Mouse (Mus musculus) brain, embryonic 14.5 days (tissue): ENCODE results near the gene Luzp1.

ENCODE experiments used
- CTCF ChIP-seq: fragments of 200-500 bp; IDR thresholded peaks from 2 replicates; pipeline ENCODE4 v1.5.1; 2012; ENCODE audit warnings: inconsistent platforms, mild to moderate bottlenecking, moderate library complexity, borderline replicate concordance; ENCODE audit not compliant: insufficient read depth, insufficient read length; ENCODE audit errors: extremely low read depth
- POLR2A ChIP-seq: fragments of 200-500 bp; IDR thresholded peaks from 2 replicates; pipeline ENCODE4 v1.6.1; 2012; ENCODE audit warnings: mild to moderate bottlenecking, inconsistent platforms, borderline replicate concordance; ENCODE audit not compliant: poor library complexity, insufficient read depth, insufficient read length, severe bottlenecking; ENCODE audit errors: extremely low read depth

DNA sequence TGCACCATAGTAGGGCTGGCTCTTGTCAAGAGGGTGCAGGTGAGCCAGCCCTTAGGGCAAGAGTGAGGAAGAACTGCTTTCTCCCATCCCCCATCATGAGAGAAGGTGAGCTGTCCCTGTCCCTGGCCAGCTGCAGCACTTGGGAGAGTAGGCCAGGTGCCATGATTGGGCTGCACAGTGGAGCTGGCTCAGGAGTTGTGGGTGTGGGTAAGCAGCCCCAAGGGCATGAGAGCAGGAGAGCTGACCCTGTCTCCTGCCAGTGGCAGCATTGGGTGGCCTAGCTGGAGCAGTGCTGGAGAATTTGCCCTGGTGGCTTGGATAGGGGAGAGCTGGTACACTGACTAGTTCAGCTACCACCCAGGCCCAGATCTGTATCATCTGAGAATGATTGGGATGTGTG lies 43.3 kb downstream of the Luzp1 start:
- TF ChIP-seq CTCF: no peak
- no peak for TF ChIP-seq POLR2A
